Comparison of ENCODE assay signal across 8 mouse cellular contexts in the genomic region with DNA sequence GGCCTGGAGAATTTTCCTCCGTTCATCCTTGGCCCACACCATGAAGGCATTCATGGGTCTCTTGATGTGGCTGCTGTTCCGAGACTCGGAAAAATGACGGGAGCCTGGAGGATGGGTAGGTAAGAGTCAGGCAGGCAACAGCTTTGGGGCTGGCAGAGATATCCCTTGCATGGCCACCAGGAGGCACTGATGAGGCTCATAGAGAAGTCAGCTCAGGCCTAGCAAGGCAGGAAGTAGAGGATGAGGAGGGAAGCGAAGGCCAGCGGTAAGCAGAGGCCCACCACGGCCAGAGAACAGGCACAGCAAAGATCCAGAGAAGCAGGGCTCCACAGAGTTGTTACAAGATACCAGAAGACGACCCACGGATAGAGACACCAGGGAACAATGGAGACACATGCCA. TPM values are rescaled to one million over a fixed set of nuclear protein-coding genes. Genes with fewer than 3 reads are reported as not detected.
DNase-seq lines count a peak whose midpoint lies in the region; ATAC-seq lines count a peak whose summit lies in the region.

No protein-coding gene starts in this region.

- H3K27ac ChIP-seq in hindbrain, embryonic 14.5 days = no peak overlapping the region
- H3K27ac ChIP-seq in midbrain, embryonic 10.5 days (replicated peaks) = peak overlapping the region; percentile 84

- H3K9ac ChIP-seq in hindbrain, embryonic 14.5 days = peak overlapping the region; percentile 24; the same call in 1 of the 2 replicates

- H3K4me3 ChIP-seq in hindbrain, embryonic 14.5 days (replicated peaks; ENCODE audit: low read length) = no peak overlapping the region
- H3K4me3 ChIP-seq in midbrain, embryonic 10.5 days = peak overlapping the region; percentile 18; the same call in 1 of the 2 replicates

- peak; percentile 64 for DNase-seq in ovary, postnatal 14 days (ENCODE audit: low spot score)
- no peak for DNase-seq in ovary, postnatal 10 days (ENCODE audit: low spot score)
- peak; percentile 87 for DNase-seq in cerebellum, postnatal 10 days
- DNase-seq in frontal cortex, postnatal 25 days (ENCODE audit: low spot score in 2 of 2) = peak; percentile 49 to 50
- peak; percentile 76 for DNase-seq in hindbrain, embryonic 14.5 days (ENCODE audit: low spot score)
- peak; percentile 79 for DNase-seq in left cerebral cortex, postnatal 4 days
- peak; percentile 85 for DNase-seq in midbrain, embryonic 10.5 days (ENCODE audit: low spot score)
- peak; percentile 63 for DNase-seq in spleen, postnatal 36 days (ENCODE audit: low spot score in 2 of 2)

- H3K9me3 ChIP-seq in hindbrain, embryonic 14.5 days (ENCODE audit: control insufficient read depth, low read length) = no peaks in the 10 kb centered on the region
- no peaks in the 10 kb centered on the region for H3K9me3 ChIP-seq in midbrain, embryonic 10.5 days (replicated peaks)

- WGBS in hindbrain, embryonic 14.5 days = 34% methylated on average over 9 of the region's 9 CpGs
- 34% methylated on average over 9 of the region's 9 CpGs for WGBS in midbrain, embryonic 10.5 days

- H3K36me3 ChIP-seq in hindbrain, embryonic 14.5 days (replicated peaks; ENCODE audit: control insufficient read depth, insufficient read depth) = peaks cover 38% of the 10 kb centered on the region
- H3K36me3 ChIP-seq in midbrain, embryonic 10.5 days = peaks cover 92% of the 10 kb centered on the region

- no peaks in the 10 kb centered on the region; the same call in 1 of the 2 replicates for H3K4me1 ChIP-seq in hindbrain, embryonic 14.5 days (replicated peaks; ENCODE audit: control insufficient read depth, insufficient read depth, low read length)
- H3K4me1 ChIP-seq in midbrain, embryonic 10.5 days = peaks cover 64% of the 10 kb centered on the region

- 0 out of 2 replicates have a peak, but pooled peaks have one; percentile 12 for ATAC-seq in hindbrain, embryonic 14.5 days (ENCODE audit: low FRiP score)

- no peaks in the 10 kb centered on the region for H3K27me3 ChIP-seq in hindbrain, embryonic 14.5 days (ENCODE audit: control insufficient read depth, insufficient read depth, low read length)
- peaks cover 28% of the 10 kb centered on the region for H3K27me3 ChIP-seq in midbrain, embryonic 10.5 days (ENCODE audit: low read depth, poor library complexity, severe bottlenecking)

- intact Hi-C loops in left cerebral cortex, postnatal 4 days (cut with DNase I) = no loop called here

- peak overlapping the region; percentile 24 for H3K4me2 ChIP-seq in hindbrain, embryonic 14.5 days (replicated peaks)

RNA-seq across cellular contexts. Expression of a gene that starts 22.1 kb away (rescaled TPM):
- 20.3 TPM in 2 replicates for polyA plus RNA-seq in hindbrain, embryonic 14.5 days (2014; fragmentation: Nextera tagmentation; extraction: Ambion mirVana)
- total RNA-seq in left cerebral cortex, postnatal 4 days (2021) = 10 to 100 TPM; 10.6 to 12.6 TPM
- polyA plus RNA-seq in midbrain, embryonic 10.5 days (2016; fragmentation: Nextera tagmentation; extraction: Ambion mirVana) = 3.4 and 3.9 TPM in 2 replicates

RNA-seq across cellular contexts. Expression of a gene that starts 35.2 kb away (rescaled TPM):
- polyA plus RNA-seq in hindbrain, embryonic 14.5 days (2014; fragmentation: Nextera tagmentation; extraction: Ambion mirVana) = 7.3 and 11.1 TPM in 2 replicates
- total RNA-seq in left cerebral cortex, postnatal 4 days (2021) = not detected
- not detected in 2 replicates for polyA plus RNA-seq in midbrain, embryonic 10.5 days (2016; fragmentation: Nextera tagmentation; extraction: Ambion mirVana)

RNA-seq across cellular contexts. Expression of a gene that starts 38.7 kb away (rescaled TPM):
- polyA plus RNA-seq in hindbrain, embryonic 14.5 days (2014; fragmentation: Nextera tagmentation; extraction: Ambion mirVana) = 5.8 and 6.0 TPM in 2 replicates
- 10 to 100 TPM; 10.1 to 12.4 TPM for total RNA-seq in left cerebral cortex, postnatal 4 days (2021)
- polyA plus RNA-seq in midbrain, embryonic 10.5 days (2016; fragmentation: Nextera tagmentation; extraction: Ambion mirVana) = 28.5 and 32.0 TPM in 2 replicates
